Mouse (Mus musculus) ES-E14 (cell line): ENCODE measurements at regions not wholly inside any gene's neighbourhood (a gene's known extent, or its start where the extent isn't known, plus 50 kb on each side); places are given as distances from the start of the nearest gene placed in this dataset.

Experiments used
- HCFC1 ChIP-seq: IDR thresholded peaks from 2 replicates; pipeline ENCODE4 v1.6.1; 2012; ENCODE audit warnings: low read length, inconsistent platforms, borderline replicate concordance; ENCODE audit not compliant: insufficient read depth
- ZNF384 ChIP-seq: IDR thresholded peaks from 2 replicates; pipeline ENCODE4 v1.6.1; 2012; ENCODE audit warnings: low read depth, low read length, inconsistent platforms

- TF ChIP-seq HCFC1 (no peak), ZNF384 (no peak)
Measured at GRCm38 (mm10) chr1:167958531-167958930, 269.5 kb downstream of the Lmx1a start.
